Mouse (Mus musculus): Measurements from ENCODE around the gene Dapl1. TPM values are rescaled to one million over a fixed set of nuclear protein-coding genes. Genes with fewer than 3 reads are reported as not detected.

Dapl1 gene
- total and polyA plus RNA-seq, 3 experiments, result not detected

DNA sequence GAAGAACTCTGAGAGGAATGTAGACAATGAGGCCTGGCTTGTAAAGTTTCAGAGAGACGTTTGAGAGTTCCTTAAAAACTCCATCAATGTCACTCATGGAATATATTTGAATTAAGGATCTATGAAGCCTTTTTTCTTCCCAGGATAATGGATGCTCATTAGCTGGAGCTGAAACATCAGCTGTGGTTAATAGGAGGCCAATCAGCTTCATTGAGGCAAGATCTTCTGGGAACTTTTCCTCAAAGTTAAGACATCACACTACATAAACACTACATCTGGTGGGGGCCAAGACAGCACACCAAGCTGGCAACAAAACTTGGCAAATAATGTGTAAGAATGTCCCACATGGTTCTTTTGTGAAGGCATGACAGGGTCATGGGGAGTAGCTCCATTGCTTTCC lies 68.3 kb downstream of the Dapl1 start:
- no peak for TF ChIP-seq EP300 (IDR thresholded peaks at IDR 0.05; ENCODE audit: insufficient read depth, low read depth, low read length)
- no peak for TF ChIP-seq CTCF (IDR thresholded peaks at IDR 0.05)
- no peak for TF ChIP-seq POLR2A (IDR thresholded peaks at IDR 0.05; ENCODE audit: insufficient read depth, low read depth, low read length)
- Histone ChIP-seq H3K36me3 (ENCODE audit: control insufficient read depth, insufficient read depth, low read length) (no peaks in the 10 kb centered on the region), H3K79me2 (replicated peaks; ENCODE audit: control insufficient read depth, insufficient read depth, low read length) (no peaks in the 10 kb centered on the region), H3K9ac (ENCODE audit: low read depth, low read length) (no peak overlapping the region), H3K27ac (no peak overlapping the region), H3K27me3 (ENCODE audit: control insufficient read depth, insufficient read depth, low read length) (no peaks in the 10 kb centered on the region), H3K4me1 (ENCODE audit: control insufficient read depth, insufficient read depth, low read length) (no peaks in the 10 kb centered on the region), H3K4me3 (no peak overlapping the region)
- intact Hi-C loops (cut with DNase I), result no loop called here
- 81% methylated on average over 1 of the region's 1 CpGs for WGBS
- no peak for DNase-seq

DNA sequence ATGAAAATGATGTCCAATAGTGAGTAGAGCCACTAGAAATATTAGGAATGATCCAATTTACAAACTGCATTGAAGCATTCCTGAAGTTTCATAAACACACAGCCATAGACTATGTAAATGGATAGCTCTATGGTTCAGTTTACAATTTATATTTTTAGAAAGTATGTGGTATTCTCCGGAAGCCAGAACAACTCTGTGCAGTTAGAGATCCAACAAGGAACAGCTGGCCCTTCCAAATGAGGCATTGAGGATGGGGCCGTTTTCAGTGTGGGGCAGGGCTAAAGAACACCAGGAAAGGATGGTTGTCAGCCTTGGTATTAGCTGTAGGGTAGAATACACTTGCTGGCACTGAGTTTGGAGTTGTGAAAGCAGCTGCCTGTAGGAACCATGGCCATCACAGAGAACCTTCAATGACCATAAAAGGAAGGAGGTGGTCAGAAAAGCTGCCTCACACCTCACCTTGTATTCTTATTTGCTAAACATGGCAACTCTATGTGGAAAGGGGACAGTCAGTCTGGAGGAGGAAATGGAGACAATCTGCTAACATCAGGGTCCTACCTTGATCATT lies 70.0 kb downstream of the Dapl1 start:
- intact Hi-C loops (cut with DNase I), result no loop called here
- Histone ChIP-seq H3K79me2 (replicated peaks; ENCODE audit: control insufficient read depth, insufficient read depth, low read length) (no peaks in the 10 kb centered on the region), H3K36me3 (ENCODE audit: control insufficient read depth, insufficient read depth, low read length) (no peaks in the 10 kb centered on the region), H3K27me3 (ENCODE audit: control insufficient read depth, insufficient read depth, low read length) (no peaks in the 10 kb centered on the region), H3K27ac (no peak overlapping the region), H3K9ac (ENCODE audit: low read depth, low read length) (no peak overlapping the region), H3K4me1 (ENCODE audit: control insufficient read depth, insufficient read depth, low read length) (no peaks in the 10 kb centered on the region), H3K4me3 (no peak overlapping the region)
- TF ChIP-seq POLR2A (IDR thresholded peaks at IDR 0.05; ENCODE audit: insufficient read depth, low read depth, low read length) (no peak), EP300 (IDR thresholded peaks at IDR 0.05; ENCODE audit: insufficient read depth, low read depth, low read length) (no peak)
- DNase-seq, result no peak
- WGBS, result 77% methylated on average over 2 of the region's 2 CpGs

Other genes starting within 250 kb of the Dapl1 start
- 10 to 100 TPM; 25.6 to 26.2 TPM for gene Tanc1, start 127.4 kb downstream of the Dapl1 start, total RNA-seq (2021)
- 8.1 and 13.9 TPM in 2 replicates for gene Tanc1, start 127.4 kb downstream of the Dapl1 start, polyA plus RNA-seq (2012; rRNA removed)